Mouse (Mus musculus): ENCODE measurements around the gene Iqgap1.
"Not testable (repeated sequence)": the region's sequence is repeated elsewhere in the genome, so short reads cannot be mapped to it uniquely, and the experiment has no call there.

The Iqgap1 gene

DNA sequence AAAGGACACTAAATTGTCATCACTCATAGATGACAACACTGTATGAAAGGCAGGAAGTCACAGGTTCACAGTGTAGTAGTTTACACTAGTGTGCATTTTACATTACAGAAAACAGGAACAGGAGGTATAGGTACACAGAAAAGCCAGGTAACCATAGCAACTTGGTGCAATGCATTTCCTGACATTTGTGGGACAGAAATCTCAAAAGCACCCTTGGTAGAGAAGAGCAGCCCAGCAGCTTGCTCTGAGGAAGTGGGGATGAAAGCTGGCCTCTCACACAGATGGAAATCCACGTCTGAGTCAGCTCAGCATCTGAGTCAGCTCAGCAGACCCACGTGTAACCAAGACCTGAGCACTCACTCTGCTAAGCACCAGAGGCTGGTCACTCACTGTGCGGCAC lies 59.7 kb downstream of the Iqgap1 start:
- peak; percentile 62 for DNase-seq

DNA sequence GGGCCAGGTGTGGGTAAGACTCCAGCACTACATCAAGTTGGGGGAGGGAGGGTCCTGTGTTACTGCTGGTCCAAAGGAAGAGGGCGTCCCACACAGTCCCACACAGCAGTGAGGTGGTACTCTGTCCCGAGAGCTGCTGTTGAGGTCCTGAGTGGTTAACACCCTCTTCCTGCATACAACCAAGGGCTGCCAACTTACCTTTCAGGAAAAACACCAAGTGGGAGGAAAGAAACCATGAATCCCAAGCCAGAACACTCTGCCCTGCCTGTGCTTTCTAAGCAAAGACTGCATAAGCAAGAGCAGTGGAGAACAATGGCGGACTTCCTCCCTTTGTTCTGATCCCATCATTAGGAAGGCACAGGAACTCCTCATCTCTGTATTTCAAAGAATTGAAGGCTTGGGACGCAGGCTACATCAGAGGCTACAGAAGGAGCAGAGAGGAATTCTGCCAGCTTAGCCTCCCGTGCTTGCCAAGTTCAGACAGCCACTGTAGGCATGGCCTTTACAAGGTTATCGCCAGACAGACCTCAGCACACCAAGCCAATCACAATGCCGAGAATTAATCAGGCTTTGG lies 61.8 kb downstream of the Iqgap1 start:
- DNase-seq, result no peak

DNA sequence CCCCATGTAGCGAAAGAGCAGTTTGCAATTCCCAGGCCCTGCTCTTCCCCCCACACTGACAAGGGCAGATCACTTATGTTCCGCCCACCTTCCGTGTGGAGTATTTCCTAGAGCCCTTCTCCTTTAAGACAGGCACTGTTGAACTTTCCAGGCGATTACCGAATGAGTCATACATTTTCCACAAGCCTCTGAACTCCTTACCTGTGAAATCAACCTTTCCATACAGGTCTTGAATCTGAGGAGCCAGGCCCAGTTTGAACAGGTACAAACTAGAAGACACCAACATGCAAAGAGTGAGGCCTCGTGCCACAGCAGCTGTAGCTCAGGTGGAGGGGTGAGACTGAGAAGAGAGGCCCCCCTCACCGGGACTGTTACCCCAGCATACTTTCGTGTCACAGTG lies 63.5 kb downstream of the Iqgap1 start:
- no peak for DNase-seq

DNA sequence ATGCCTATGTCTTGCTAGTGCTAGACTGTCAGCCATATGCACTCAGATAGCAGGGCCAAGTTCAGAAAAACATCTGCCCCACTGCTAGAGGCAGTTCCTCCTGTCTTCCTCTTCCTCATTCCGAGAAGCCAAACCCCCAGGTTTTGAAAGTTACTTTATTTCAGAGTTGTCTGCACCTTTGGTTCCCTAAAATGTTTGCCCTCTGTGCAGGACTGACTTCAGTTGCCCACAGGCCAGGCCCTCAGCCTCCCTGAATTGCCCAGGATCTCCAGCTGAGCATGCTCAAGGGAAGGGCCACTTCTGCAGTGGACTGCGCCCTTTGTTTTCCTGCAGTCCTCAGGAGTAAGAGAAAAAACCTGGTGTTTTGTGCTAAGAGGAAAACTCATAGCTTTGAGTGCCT lies 71.7 kb downstream of the Iqgap1 start:
- no peak for DNase-seq

DNA sequence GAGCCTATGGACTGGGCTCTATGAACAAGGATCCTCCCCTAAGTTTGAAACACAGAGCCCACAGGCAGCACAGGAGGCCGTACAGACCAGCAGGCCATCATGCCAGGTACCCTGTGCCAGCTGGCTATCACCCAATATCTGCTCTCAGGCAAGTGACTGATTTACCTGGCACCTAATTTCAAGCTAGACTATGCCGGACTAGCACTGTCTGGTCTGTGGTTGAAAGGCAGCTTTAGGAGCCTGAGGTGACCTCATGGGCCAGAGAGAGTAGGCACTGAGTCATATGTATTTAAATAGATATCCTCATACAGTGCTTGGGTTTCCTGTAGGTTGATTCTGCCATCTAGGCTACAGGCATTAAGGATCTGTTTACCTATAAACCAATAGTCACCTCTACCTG lies 72.2 kb downstream of the Iqgap1 start:
- no peak for DNase-seq

DNA sequence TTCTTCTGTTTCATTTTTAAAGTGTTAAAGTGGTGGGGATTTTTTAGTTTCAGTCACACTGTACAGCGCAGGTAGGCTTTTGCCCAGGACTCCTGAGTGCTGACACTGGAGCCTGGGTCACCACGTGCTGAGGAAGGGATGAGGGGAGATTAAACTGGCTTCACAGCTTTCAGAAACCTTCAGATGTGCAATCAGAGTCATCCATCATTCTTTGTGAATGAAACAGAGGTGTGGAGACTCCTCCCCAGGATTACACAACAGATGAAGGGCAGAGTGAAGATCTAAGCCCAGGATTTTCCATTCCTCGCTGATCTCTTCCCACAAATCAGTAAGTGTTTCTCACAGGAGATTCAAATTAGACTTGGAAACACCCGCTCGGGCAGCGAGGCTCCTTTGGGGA lies 76.2 kb downstream of the Iqgap1 start:
- DNase-seq, result no peak

DNA sequence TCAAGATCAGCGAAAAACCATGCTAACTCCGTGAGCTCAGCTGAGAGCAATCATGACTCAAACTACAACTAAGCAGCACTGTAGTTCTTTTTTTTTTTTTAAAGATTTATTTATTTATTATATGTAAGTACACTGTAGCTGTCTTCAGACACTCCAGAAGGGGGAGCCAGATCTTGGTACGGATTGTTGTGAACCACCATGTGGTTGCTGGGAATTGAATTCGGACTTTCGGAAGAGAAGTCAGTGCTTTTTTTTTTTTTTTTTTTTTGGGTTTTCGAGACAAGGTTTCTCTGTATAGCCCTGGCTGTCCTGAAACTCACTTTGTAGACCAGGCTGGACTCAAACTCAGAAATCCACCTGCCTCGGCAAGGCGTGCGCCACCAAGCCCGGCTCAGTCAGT lies 76.7 kb downstream of the Iqgap1 start:
- DNase-seq, result not testable (repeated sequence)

DNA sequence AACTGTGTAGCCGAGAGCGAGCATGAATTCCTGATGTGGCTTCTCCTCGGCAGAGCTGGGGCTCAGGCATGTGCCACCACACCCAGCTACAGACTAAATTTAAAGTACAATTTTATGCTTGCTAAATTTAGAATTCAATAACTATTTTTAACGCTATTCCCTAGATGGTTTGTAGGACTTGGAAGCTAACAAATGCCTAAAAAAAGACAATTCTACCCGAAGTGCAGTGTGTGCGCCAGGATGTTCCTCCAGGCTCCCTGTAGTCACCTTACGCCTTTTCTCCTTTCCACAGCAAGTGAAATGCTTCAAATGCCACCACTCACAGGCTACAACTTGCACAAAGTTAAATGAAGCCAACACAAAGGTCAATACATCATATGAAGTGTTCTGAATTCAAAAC lies 78.4 kb downstream of the Iqgap1 start:
- no peak for DNase-seq

DNA sequence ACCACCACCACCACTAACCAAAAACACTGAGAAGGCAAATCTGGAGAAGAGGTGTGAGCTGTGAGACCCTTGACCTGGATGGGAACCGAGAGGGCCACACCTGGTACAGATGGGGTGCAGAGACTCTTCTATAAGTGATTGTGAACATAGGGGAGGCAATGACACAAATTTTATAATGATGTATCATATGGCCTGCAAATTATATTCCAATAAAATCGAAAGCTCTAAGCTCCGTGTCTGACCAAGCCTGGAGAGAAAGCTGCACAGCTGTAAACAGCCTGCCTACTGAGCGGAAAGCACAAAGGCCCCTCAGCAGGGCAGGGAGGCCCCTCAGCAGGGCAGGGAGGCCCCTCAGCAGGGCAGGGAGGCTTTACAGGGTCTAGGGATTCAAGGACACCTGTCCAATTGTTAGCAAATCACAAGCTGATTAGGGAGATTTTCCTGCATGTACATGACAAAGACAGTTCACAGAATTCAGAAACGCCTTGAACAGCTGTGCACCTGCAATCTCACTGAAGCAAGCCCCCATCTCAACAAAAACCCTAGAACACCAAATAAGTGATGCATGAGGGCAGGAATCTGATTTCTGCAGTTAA lies 79.5 kb downstream of the Iqgap1 start:
- no peak for DNase-seq

DNA sequence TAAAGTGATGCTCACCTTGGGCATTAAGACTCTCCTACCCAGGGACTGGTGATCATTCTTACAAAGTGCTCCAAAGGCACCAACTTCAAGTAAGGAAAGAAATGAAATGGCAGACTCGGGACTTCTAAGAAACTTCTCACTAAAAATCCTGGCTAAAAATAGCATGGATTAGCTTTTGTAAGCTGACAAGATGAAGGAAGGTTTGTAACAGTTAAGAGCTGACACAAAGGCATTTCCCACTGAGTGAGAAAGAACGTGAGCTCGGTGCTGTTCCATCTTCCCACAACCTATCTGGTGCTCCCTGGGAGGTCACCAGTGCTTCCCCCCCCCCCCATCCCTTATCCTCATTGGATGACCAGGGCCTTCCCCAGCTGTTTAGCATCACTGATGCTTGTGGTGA lies 80.0 kb downstream of the Iqgap1 start:
- DNase-seq, result no peak

DNA sequence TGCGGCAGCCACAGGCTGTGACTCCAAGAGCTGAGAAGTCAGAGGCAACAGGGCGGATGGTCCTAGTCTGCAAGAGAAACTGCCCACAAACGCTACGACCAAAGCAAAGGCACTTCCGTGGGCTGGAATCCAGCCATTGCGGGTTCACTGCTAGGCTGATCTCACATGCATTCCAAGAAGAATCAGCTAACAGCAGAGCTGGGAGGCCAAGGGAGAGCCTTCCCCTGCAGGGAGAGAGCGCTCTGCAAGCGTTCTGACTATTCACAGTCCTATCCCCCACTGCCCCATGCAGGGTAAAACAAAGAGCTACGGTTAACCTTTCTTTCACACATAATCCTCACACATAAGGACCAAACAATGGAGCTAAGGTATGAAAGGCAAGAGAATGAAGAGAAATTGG lies 80.5 kb downstream of the Iqgap1 start:
- no peak for DNase-seq

DNA sequence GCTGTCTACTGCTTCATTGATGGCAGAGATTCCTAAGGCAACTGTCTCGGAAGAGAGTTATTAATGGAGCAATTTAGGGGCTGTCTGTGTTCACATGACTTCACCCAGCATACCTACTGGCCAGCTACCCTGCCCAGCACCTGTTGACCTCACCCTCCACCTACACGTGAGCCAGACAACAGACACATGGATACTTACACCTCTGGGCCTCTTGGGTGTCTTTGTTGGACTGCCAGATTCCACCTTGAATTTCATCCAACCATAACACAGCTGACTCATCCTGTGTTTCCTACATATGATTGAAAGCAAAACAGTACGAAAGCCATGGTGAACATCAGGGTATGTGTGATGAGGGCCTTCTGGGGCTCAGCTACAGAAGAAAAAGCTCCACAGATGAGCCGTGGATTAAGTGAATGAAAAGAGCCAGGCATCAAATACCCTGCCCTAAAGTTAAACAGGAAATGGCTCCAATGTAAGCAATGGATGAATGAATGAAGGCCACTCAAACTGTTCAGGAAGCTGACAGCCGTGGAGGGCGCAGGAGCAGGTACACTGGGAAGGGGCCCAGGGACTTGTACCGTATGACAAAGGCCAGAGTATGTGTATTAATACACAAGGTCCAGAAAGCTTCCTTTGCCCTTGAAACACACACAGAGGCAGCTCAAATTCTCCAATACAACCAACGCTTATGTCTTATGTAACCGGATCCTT lies 81.7 kb downstream of the Iqgap1 start:
- no peak for DNase-seq

DNA sequence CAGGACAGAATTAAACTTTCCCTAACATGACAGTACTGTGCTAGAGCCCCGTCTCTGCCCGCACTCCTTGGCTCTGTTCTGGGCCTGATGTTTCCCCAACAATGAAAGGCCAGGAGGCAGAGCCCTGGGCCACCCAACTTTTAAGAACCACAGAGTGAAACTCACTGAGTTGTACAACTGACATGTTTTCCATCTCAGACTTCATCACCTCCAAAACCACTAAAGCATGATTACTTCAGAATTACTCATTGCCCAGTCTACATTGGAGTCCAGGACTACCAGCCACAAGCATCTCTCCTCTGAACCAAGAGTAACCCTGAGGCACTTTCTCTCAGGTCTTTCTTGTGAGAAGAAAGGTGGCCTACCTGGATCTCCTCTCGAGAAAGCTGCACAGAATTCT lies 83.1 kb downstream of the Iqgap1 start:
- DNase-seq, result no peak

DNA sequence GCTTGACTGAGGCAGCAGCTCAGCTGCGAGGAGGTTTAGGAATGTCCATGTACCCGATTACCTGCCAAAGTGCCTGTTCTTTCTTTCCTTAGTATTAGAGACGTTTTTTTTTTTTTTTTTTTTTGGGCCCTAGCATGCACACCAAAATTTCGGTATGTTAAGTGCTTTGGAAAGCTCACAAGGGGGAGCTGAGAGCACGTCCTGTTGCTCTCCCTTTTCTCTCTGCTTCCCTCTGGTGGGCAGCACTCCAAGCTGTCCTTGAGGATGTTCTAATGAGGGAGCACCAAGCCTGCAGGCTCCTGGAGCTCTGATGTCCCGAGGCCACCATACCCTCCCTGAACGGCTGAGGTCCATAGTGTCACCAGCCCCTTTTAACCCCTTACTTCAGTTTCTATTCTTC lies 84.8 kb downstream of the Iqgap1 start:
- peak; percentile 79 for DNase-seq

DNA sequence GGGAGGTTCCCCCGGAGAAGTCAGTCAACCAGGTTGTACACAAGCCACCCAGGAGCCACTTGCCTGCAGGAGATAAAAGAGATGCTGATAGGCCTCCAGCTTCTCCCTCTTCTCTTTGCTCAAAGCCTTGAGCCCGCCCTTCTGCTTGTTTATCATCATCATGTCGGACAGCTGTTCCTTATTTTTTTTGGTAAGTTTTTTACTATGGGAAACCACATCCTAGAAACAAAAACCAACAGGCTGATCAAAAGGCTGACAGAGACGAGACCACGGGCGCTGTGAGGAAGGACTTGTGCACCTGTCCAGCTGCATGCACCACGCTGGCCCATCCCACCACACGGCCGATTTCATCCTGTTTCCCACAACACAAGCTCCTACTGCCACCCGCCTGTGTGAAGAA lies 89.6 kb downstream of the Iqgap1 start:
- no peak for DNase-seq

DNA sequence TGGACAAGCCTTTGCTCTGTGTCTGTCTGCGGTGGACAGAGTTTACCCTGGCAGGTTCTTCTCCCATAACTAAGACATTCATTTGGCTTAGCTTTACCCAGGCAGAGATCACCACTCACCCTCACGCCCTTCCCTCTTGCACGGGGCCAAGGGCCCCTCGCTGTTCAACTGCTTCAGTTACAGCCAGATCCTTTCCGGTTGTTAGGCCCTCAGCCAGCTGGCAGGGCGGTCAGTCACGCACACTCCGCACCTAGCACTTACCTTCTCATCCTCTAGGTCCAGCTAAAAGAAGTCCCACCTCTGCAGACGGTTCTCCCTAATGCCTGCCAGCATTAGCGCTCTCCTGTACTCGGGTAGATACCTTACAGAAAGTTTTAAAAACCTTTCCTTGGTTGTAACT lies 92.8 kb downstream of the Iqgap1 start:
- DNase-seq, result no peak

DNA sequence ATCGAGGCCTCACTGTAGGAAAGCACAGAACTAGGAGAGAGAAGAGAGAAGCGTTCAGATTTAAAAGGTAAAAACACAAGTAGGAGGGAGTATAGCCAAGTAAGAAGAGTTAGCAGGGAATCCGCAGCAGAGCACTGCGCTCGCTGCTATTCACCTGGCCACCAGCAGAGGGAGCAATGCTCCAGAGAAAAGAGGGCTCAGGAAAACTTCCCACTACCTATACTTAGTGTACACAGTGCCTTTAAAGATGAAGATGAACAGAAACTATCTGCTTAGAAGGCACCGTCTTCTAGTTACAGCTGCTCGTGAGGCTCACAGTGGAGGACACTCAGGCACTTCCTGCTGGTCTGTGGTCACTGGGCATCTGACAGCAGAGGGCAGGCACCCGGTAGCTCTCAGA lies 96.1 kb downstream of the Iqgap1 start:
- DNase-seq, result peak; percentile 71

DNA sequence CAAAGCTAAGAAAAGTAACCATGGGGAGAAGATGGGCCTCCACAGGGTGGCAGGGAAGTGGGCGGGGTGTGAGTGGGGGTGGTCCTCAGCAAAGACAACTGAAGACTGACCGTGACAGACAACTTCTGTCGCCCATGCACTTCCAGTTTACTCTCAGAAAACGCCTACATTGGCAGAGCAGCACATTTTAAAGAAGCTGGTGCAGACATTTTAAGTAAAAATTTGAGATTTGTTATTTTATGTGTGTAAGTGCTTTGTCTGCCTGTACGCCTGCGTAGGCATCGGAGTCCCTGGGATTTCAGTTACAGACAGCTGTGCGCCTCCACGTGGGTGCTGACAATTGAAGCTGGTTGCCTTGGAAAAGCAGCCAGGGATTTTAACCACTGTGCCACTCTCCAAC lies 104.7 kb downstream of the Iqgap1 start:
- DNase-seq, result peak; percentile 83

DNA sequence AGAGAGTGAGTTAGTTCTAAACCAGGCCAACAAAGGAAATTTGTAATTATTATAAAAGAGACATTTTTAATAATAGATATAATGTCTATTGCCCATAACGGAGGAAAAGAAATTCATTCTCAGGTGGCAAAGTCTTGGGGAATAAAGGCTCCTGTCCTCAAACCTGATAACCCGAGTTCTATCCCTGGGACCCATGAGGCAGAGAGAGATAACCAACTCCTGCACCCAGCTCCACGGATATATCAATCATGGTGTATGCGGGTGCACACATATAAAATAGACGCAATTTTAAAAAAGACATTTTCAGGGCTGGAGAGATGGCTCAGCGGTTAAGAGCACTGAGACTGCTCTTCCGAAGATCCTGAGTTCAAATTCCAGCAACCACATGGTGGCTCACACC lies 106.2 kb downstream of the Iqgap1 start:
- DNase-seq, result no peak

DNA sequence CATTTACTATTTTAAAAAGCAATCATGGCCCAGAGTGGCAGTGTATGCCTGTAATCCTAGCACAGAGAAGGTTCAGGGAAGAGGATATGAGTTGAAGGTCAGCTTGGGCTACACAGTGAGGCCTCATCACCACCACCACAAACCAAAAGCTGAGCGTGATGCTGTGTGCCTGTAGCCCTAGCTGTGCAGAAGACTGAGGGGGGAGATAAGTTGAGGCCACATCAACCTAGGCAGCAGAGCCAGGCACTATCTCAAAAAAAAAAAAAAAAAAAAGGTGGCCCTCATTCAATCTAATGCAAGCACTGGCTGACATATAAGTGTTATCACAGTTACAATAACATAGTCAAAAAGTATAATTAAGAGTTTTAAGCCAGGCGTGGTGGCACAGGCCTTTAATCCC lies 106.7 kb downstream of the Iqgap1 start:
- no peak for DNase-seq

DNA sequence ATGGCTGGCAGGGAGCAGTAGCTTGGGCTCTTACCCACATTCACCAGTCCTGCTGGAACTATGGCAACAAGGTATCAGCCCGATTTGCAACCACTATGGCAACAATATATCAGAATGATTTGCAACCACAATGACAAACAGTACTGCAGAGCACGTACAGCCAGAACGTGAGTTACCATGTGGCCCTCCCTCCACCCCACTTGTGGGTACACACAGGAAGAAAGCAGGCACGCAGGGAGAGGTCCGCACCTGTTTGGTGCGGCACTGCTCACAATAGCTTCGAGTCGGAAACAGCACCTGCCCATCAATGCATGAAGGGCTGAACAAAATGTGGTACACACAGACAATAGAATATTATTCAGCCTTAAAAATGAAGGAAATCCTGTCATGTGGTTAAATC lies 107.3 kb downstream of the Iqgap1 start:
- no peak for DNase-seq

DNA sequence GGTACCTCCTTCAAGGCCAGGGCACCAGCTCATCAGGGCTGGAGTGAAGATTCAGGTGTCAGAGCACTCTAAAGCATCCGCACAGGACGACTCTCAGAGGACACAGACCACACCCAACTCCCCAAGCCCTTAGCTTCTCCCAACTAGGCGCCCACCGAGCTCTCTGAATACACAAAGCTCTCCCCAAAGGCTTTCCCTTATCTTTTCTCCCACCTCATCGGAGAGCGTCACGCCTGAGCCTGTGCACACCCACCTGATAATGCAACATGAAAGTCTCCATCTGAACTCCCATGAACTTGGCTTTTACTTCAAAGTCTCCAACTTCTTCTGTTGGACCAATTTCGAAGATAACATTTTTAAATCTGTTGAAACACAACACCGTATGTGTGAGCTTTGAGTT lies 109.0 kb downstream of the Iqgap1 start:
- no peak for DNase-seq

DNA sequence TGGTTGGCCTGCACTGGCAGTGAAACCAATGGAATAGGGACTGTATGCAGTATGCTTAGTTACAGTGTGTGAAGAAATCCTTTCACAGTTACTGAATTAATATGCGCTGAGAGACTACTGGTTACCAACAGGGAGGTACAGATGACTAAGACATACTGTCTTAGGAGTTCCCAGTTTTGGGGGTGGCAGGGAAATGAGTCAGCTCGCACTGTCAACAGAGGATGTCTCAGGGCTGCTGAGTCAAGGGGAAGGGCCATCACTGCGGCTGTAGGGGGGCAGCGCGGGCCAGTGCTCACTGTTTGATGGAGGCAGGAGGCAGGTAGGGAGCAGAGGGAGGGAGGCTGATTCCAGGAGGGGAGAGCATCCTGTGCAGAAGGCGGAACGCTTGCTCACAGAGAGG lies 110.5 kb downstream of the Iqgap1 start:
- peak; percentile 77 for DNase-seq

DNA sequence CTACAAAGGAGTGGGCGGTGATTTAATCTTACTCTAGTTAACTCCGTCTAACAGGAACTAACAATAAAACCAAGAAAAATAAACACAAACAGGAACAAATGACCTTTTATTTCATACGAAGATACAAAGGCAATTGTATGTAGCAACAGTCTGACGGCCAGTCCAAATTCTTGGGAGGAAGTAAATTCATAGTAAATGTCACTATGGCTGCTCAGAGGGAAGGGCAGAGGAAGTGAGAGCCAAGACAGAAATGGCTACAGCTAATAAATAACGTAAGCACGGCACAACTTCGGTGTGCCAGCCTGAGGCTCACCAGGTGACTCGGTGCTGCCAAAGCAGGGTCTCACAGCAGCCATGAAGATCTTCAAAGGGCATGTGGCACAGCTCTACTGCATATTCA lies 114.3 kb downstream of the Iqgap1 start:
- no peak for DNase-seq

DNA sequence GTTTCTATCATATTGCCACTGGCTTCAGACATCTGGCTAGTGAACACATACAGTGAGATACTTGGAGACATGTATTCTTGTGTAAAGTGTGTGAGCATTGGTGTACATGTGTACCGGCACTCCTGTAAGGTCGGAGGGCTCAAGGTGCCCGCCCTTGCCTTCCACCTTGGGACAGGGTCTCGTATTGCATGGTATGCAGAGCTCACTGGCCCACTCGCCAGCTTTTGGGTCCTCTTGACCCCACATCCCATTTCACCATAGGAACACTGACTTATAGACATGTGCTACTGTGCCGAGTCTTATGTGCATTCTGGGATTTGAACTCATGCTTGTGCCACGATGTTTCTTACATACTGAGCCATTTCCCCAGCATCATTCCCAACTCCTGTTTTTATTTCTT lies 115.4 kb downstream of the Iqgap1 start:
- DNase-seq, result no peak
